Comparison of ENCODE assay signal across 9 mouse cellular contexts in genomic region chr12:3833851-3834273, GRCm38 (mm10). TPM values are rescaled to one million over a fixed set of nuclear protein-coding genes. Genes with fewer than 3 reads are reported as not detected.
DNase-seq lines count a peak whose midpoint lies in the region; ATAC-seq and TF ChIP-seq lines count a peak whose summit lies in the region.
"Had no signal": no experiment of that assay in that cellular context is flagged by ENCODE, and none has a peak within 500 bp of the region (broad histone marks: within the 10 kb centered on the region; RNA-seq: fewer than 3 reads in every experiment).

No protein-coding gene starts in this region.

- no peak for TF ChIP-seq CTCF in olfactory bulb, adult 2 months (IDR thresholded peaks at IDR 0.05; ENCODE audit: insufficient read depth, low read depth, low read length)

- H3K27me3 ChIP-seq in hindbrain, embryonic 12.5 days, result no peaks in the 10 kb centered on the region; the same call in 1 of the 2 replicates

- TF ChIP-seq POLR2A in olfactory bulb, adult 2 months (IDR thresholded peaks at IDR 0.05; ENCODE audit: insufficient read depth, low read depth, low read length), result no peak

- H3K4me2 ChIP-seq in hindbrain, embryonic 12.5 days (replicated peaks), result peak overlapping the region; percentile 41

- 11% methylated on average over 8 of the region's 8 CpGs for WGBS in hindbrain, embryonic 12.5 days
- WGBS in olfactory bulb, adult 2 months, result 5% methylated on average over 8 of the region's 8 CpGs

- H3K9me3 ChIP-seq in hindbrain, embryonic 12.5 days (replicated peaks), result no peaks in the 10 kb centered on the region

- DNase-seq in cerebellum, postnatal 4 days (ENCODE audit: low spot score in 2 of 2), result peak; percentile 35 to 75
- no peak for DNase-seq in cerebellum, adult 18-20 months
- DNase-seq in gastrocnemius, adult 18-20 months (ENCODE audit: low spot score), result peak; percentile 71
- DNase-seq in layer of hippocampus, adult 9-11 months, result peak; percentile 84
- peak; percentile 79 to 81 for DNase-seq in lung, adult 18-20 months
- peak; percentile 63 for DNase-seq in thymus, postnatal 4 days

- peak overlapping the region; percentile 55 for H3K9ac ChIP-seq in hindbrain, embryonic 12.5 days

- peak; percentile 72 for ATAC-seq in hindbrain, embryonic 12.5 days (ENCODE audit: low FRiP score)

- no peak overlapping the region for H3K4me3 ChIP-seq in hindbrain, embryonic 12.5 days
- H3K4me3 ChIP-seq in olfactory bulb, adult 2 months (ENCODE audit: insufficient read depth, low read depth, low read length), result peak overlapping the region; percentile 21
- H3K4me3 ChIP-seq: erythroblast, embryonic 14.5 days had no signal

- H3K4me1 ChIP-seq in hindbrain, embryonic 12.5 days, result peaks cover 29% of the 10 kb centered on the region
- H3K4me1 ChIP-seq in olfactory bulb, adult 2 months (ENCODE audit: control insufficient read depth, insufficient read depth, low read length), result peaks cover 69% of the 10 kb centered on the region

- peaks cover 11% of the 10 kb centered on the region for H3K36me3 ChIP-seq in hindbrain, embryonic 12.5 days

- H3K27ac ChIP-seq in hindbrain, embryonic 12.5 days, result peak overlapping the region; percentile 62
- H3K27ac ChIP-seq in olfactory bulb, adult 2 months (ENCODE audit: insufficient read depth, low read depth, low read length), result peak overlapping the region; percentile 79

RNA-seq across cellular contexts. Expression of gene Dnmt3a, which starts 28.1 kb away (rescaled TPM):
- total RNA-seq in gastrocnemius, adult 18-20 months (2021), result 10 to 100 TPM; 54.6 to 62.0 TPM
- polyA plus RNA-seq in hindbrain, embryonic 12.5 days (2016; fragmentation: Nextera tagmentation; extraction: Ambion mirVana), result 166 and 180 TPM in 2 replicates
- not detected in 2 replicates for polyA plus RNA-seq in olfactory bulb, adult 2 months (2012; ENCODE audit: insufficient read depth, insufficient read length, low replicate concordance, missing spikeins)

Comparison
In these comparisons a context has a peak if more than half of its experiments do, and no peak if none do; other contexts are left out.
1. DNase-seq: peak in cerebellum, postnatal 4 days (2 of 2), gastrocnemius, adult 18-20 months (single experiment), layer of hippocampus, adult 9-11 months (single experiment), lung, adult 18-20 months (2 of 2) and thymus, postnatal 4 days (single experiment); none in cerebellum, adult 18-20 months (0 of 2).